Mouse (Mus musculus): ENCODE results near the gene Vmn1r194. TPM values are rescaled to one million over a fixed set of nuclear protein-coding genes. Genes with fewer than 3 reads are reported as not detected.
"Not testable (repeated sequence)": the region's sequence is repeated elsewhere in the genome, so short reads cannot be mapped to it uniquely, and the experiment has no call there.

The Vmn1r194 gene
- total RNA-seq (2015; ENCODE audit: low replicate concordance) (not detected in 2 replicates), total RNA-seq (2017; ENCODE audit: low replicate concordance) (not detected in 2 replicates)

GRCm38 (mm10) chr13:22243915-22244314 is at the start of gene Vmn1r194:
Vmn1r194 (plus strand) TSS chr13:22244215.
- ATAC-seq (replicated peaks; ENCODE audit: low FRiP score, poor library complexity, severe bottlenecking): no peak

- ATAC-seq (replicated peaks; ENCODE audit: low FRiP score, poor library complexity, severe bottlenecking): not testable (repeated sequence)
Measured at GRCm38 (mm10) chr13:22223060-22223459, 21.0 kb upstream of the Vmn1r194 start, which contains the start of gene Vmn1r193. Vmn1r193 (minus strand) TSS chr13:22223160.

GRCm38 (mm10) chr13:22270222-22270621 is 26.2 kb downstream of the Vmn1r194 start, which contains the start of gene Vmn1r195:
Vmn1r195 (plus strand) TSS chr13:22270522.
- ATAC-seq (replicated peaks; ENCODE audit: low FRiP score, poor library complexity, severe bottlenecking): not testable (repeated sequence)

GRCm38 (mm10) chr13:22271721-22272120 is 27.7 kb downstream of the Vmn1r194 start:
- no peak for ATAC-seq (replicated peaks; ENCODE audit: low FRiP score, poor library complexity, severe bottlenecking)

DNA sequence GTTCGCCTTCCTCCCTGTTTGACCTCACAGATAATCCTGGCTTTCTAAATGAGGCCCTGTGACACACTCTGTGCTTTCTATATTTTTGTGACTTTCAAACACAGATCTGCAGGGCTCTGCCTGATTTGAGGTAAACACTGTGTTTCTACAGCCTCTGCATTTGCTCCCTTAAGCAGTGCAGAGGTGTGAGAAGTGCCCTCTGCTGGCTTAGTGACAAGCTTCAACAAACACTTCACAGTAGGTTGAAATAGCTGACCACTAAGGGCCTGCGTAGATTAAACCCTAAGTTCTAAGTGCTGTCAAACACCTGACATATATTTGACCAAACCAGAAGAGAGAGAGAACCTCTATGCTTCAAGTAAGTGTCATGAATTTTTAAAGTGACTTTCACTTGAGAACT is 40.6 kb downstream of the Vmn1r194 start:
- no peak for ATAC-seq (replicated peaks; ENCODE audit: low FRiP score, poor library complexity, severe bottlenecking)

DNA sequence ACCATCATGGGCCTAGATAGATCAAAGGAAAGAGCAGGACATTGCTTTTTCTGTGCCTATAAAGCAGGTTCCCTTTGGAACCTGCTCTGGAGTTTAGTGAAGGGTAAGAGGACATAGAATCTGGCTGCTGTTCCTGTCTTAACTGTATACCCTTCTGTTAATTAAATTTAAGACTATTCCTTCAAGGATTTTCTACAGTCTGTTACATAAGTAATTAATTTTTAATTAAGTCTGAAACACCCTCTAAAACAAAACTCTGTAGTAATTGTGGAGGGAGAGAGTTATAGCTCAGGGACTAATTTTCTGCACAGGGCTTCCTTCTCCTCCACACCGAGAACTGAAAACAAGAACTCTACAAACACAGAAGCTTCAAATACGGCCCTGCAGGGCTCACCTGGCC is 45.6 kb downstream of the Vmn1r194 start, which contains the start of gene Vmn1r196:
Gene Vmn1r196, plus strand, starts transcription at position 301 of the 400 bp plus-strand sequence.
- no peak for ATAC-seq (replicated peaks; ENCODE audit: low FRiP score, poor library complexity, severe bottlenecking)

Other genes with a start within 250 kb of the Vmn1r194 start
- gene Prss16, start 234.5 kb upstream of the Vmn1r194 start, total RNA-seq (2015; ENCODE audit: low replicate concordance): 4.0 TPM in 1 of 2 replicates, not detected in the other
- gene Prss16, start 234.5 kb upstream of the Vmn1r194 start, total RNA-seq (2017; ENCODE audit: low replicate concordance): not detected in 2 replicates
- gene Hist1h2ah, start 208.6 kb upstream of the Vmn1r194 start, total RNA-seq (2015; ENCODE audit: low replicate concordance): 4.6 TPM in 1 of 2 replicates, not detected in the other
- gene Hist1h2ah, start 208.6 kb upstream of the Vmn1r194 start, total RNA-seq (2017; ENCODE audit: low replicate concordance): 2,615 and 4,600 TPM in 2 replicates
- gene Hist1h2bk, start 208.3 kb upstream of the Vmn1r194 start, total RNA-seq (2015; ENCODE audit: low replicate concordance): 206 and 707 TPM in 2 replicates
- 2,593 and 2,906 TPM in 2 replicates for gene Hist1h2bk, start 208.3 kb upstream of the Vmn1r194 start, total RNA-seq (2017; ENCODE audit: low replicate concordance)
- gene Hist1h4i, start 202.9 kb upstream of the Vmn1r194 start, total RNA-seq (2015; ENCODE audit: low replicate concordance): 116 and 173 TPM in 2 replicates
- gene Hist1h4i, start 202.9 kb upstream of the Vmn1r194 start, total RNA-seq (2017; ENCODE audit: low replicate concordance): 364 and 489 TPM in 2 replicates
- gene Hist1h2ag, start 201.3 kb upstream of the Vmn1r194 start, total RNA-seq (2015; ENCODE audit: low replicate concordance): 142 and 172 TPM in 2 replicates
- 3,967 and 4,951 TPM in 2 replicates for gene Hist1h2ag, start 201.3 kb upstream of the Vmn1r194 start, total RNA-seq (2017; ENCODE audit: low replicate concordance)
- gene Hist1h2bj, start 201.0 kb upstream of the Vmn1r194 start, total RNA-seq (2015; ENCODE audit: low replicate concordance): 153 and 245 TPM in 2 replicates
- 1,461 and 1,550 TPM in 2 replicates for gene Hist1h2bj, start 201.0 kb upstream of the Vmn1r194 start, total RNA-seq (2017; ENCODE audit: low replicate concordance)
- gene Vmn1r188, start 159.8 kb upstream of the Vmn1r194 start, total RNA-seq (2015; ENCODE audit: low replicate concordance): not detected in 2 replicates
- 0.26 TPM in 1 of 2 replicates, not detected in the other for gene Vmn1r188, start 159.8 kb upstream of the Vmn1r194 start, total RNA-seq (2017; ENCODE audit: low replicate concordance)
- 0.36 TPM in 1 of 2 replicates, not detected in the other for gene Vmn1r189, start 138.4 kb upstream of the Vmn1r194 start, total RNA-seq (2015; ENCODE audit: low replicate concordance)
- not detected in 2 replicates for gene Vmn1r189, start 138.4 kb upstream of the Vmn1r194 start, total RNA-seq (2017; ENCODE audit: low replicate concordance)
- gene Vmn1r191, start 60.2 kb upstream of the Vmn1r194 start, total RNA-seq (2015; ENCODE audit: low replicate concordance): not detected in 2 replicates
- not detected in 2 replicates for gene Vmn1r191, start 60.2 kb upstream of the Vmn1r194 start, total RNA-seq (2017; ENCODE audit: low replicate concordance)
- not detected in 2 replicates for gene Vmn1r192, start 53.1 kb upstream of the Vmn1r194 start, total RNA-seq (2015; ENCODE audit: low replicate concordance)
- not detected in 2 replicates for gene Vmn1r192, start 53.1 kb upstream of the Vmn1r194 start, total RNA-seq (2017; ENCODE audit: low replicate concordance)
- gene Vmn1r193, start 21.1 kb upstream of the Vmn1r194 start, total RNA-seq (2015; ENCODE audit: low replicate concordance): not detected in 2 replicates
- not detected in 2 replicates for gene Vmn1r193, start 21.1 kb upstream of the Vmn1r194 start, total RNA-seq (2017; ENCODE audit: low replicate concordance)
- gene Vmn1r195, start 26.3 kb downstream of the Vmn1r194 start, total RNA-seq (2015; ENCODE audit: low replicate concordance): not detected in 2 replicates
- not detected in 2 replicates for gene Vmn1r195, start 26.3 kb downstream of the Vmn1r194 start, total RNA-seq (2017; ENCODE audit: low replicate concordance)
- gene Vmn1r196, start 45.7 kb downstream of the Vmn1r194 start, total RNA-seq (2015; ENCODE audit: low replicate concordance): not detected in 2 replicates
- not detected in 2 replicates for gene Vmn1r196, start 45.7 kb downstream of the Vmn1r194 start, total RNA-seq (2017; ENCODE audit: low replicate concordance)
- gene Vmn1r197, start 80.4 kb downstream of the Vmn1r194 start, total RNA-seq (2015; ENCODE audit: low replicate concordance): not detected in 2 replicates
- gene Vmn1r197, start 80.4 kb downstream of the Vmn1r194 start, total RNA-seq (2017; ENCODE audit: low replicate concordance): not detected in 2 replicates
- not detected in 2 replicates for gene Vmn1r198, start 106.1 kb downstream of the Vmn1r194 start, total RNA-seq (2015; ENCODE audit: low replicate concordance)
- not detected in 2 replicates for gene Vmn1r198, start 106.1 kb downstream of the Vmn1r194 start, total RNA-seq (2017; ENCODE audit: low replicate concordance)
- not detected in 2 replicates for gene Vmn1r199, start 135.6 kb downstream of the Vmn1r194 start, total RNA-seq (2015; ENCODE audit: low replicate concordance)
- not detected in 2 replicates for gene Vmn1r199, start 135.6 kb downstream of the Vmn1r194 start, total RNA-seq (2017; ENCODE audit: low replicate concordance)
- not detected in 2 replicates for gene Vmn1r200, start 146.2 kb downstream of the Vmn1r194 start, total RNA-seq (2015; ENCODE audit: low replicate concordance)
- gene Vmn1r200, start 146.2 kb downstream of the Vmn1r194 start, total RNA-seq (2017; ENCODE audit: low replicate concordance): not detected in 2 replicates
- not detected in 2 replicates for gene Vmn1r201, start 227.7 kb downstream of the Vmn1r194 start, total RNA-seq (2015; ENCODE audit: low replicate concordance)
- not detected in 2 replicates for gene Vmn1r201, start 227.7 kb downstream of the Vmn1r194 start, total RNA-seq (2017; ENCODE audit: low replicate concordance)

Data from erythroid progenitor cell, adult 5-6 weeks (primary cell).